Mouse (Mus musculus): Measurements from ENCODE around the gene B4galt3.

- TF ChIP-seq TAL1 (IDR thresholded peaks at IDR 0.05; ENCODE audit: low read length) (no peak), GATA1 (IDR thresholded peaks at IDR 0.05; ENCODE audit: low read length) (no peak)
These were observed 6.1 kb downstream of the B4galt3 start for GRCm38 (mm10) chr1:171276110-171276748.

All from erythroblast, embryonic 14.5 days (primary cell).